ENCODE assay signal across 8 mouse cellular contexts in genomic region chr1:69685049-69685889, GRCm38 (mm10). TPM values are rescaled to one million over a fixed set of nuclear protein-coding genes. Genes with fewer than 3 reads are reported as not detected.
DNase-seq lines count a peak whose midpoint lies in the region; ATAC-seq lines count a peak whose summit lies in the region.

No protein-coding gene starts in this region.

- peak overlapping the region; percentile 88 for H3K4me2 ChIP-seq in liver, embryonic 16.5 days (ENCODE audit: low read depth, low read length)

- H3K27ac ChIP-seq in liver, embryonic 16.5 days (ENCODE audit: low read length), result no peak overlapping the region

- peak; percentile 25 for DNase-seq in adrenal gland, adult 2 months
- no peak for DNase-seq in adrenal gland, postnatal 25 days
- DNase-seq in thymus, postnatal 4 days, result peak; percentile 16
- no peak for DNase-seq in thymus, postnatal 14 days
- no peak for DNase-seq in right cerebral cortex, postnatal 25 days
- no peak for DNase-seq in c-Kit-positive CD71-positive TER-119-positive erythroid progenitor cells, embryonic 14.5 days (ENCODE audit: low spot score)
- DNase-seq in left cerebral cortex, postnatal 10 days (ENCODE audit: extremely low spot score in 1 of 2, low spot score in 2 of 2), result no peak

- H3K36me3 ChIP-seq in liver, embryonic 16.5 days (ENCODE audit: control insufficient read depth, insufficient read depth), result no peaks in the 10 kb centered on the region

- H3K9me3 ChIP-seq in liver, embryonic 16.5 days (replicated peaks; ENCODE audit: control insufficient read depth, low read length), result no peaks in the 10 kb centered on the region

- peaks cover 3% of the 10 kb centered on the region for H3K4me1 ChIP-seq in liver, embryonic 16.5 days (ENCODE audit: control insufficient read depth, low read depth, low read length)

- intact Hi-C loops in left cerebral cortex, postnatal 10 days (cut with DNase I), result loop anchor here (5.0 kb wide), 2 partner anchors 353 to 443 kb away; no protein-coding TSS in a partner anchor

- peak overlapping the region; percentile 55 for H3K4me3 ChIP-seq in liver, embryonic 16.5 days (ENCODE audit: low read depth, low read length)

- WGBS in liver, embryonic 16.5 days (ENCODE audit: insufficient replicate concordance), result under 1% methylated on average over 11 of the region's 11 CpGs

- peaks cover 5% of the 10 kb centered on the region for H3K27me3 ChIP-seq in liver, embryonic 16.5 days (ENCODE audit: control insufficient read depth, insufficient read depth, low read depth, low read length)

- ATAC-seq in liver, embryonic 16.5 days (ENCODE audit: low read depth), result no peak

- H3K9ac ChIP-seq in liver, embryonic 16.5 days (ENCODE audit: low read depth, low read length), result peak overlapping the region; percentile 37; the same call in 1 of the 2 replicates

RNA-seq across cellular contexts. Expression of gene Ikzf2, which starts 1.8 kb away (rescaled TPM):
- 1 to 10 TPM; 7.7 to 9.9 TPM for total RNA-seq in adrenal gland, adult 2 months (2021)
- 0.22 and 0.80 TPM in 2 replicates for polyA plus RNA-seq in adrenal gland, adult 2 months (2012; rRNA removed)
- 11.0 and 15.7 TPM in 2 replicates for total RNA-seq in adrenal gland, postnatal 25 days (2021)
- 0.39 and 0.41 TPM in 2 replicates for polyA plus RNA-seq in liver, embryonic 16.5 days (2015; fragmentation: Nextera tagmentation; extraction: Ambion mirVana)
- total RNA-seq in left cerebral cortex, postnatal 10 days (2021), result 1 to 10 TPM; 5.7 to 6.0 TPM

Comparison
In these comparisons a context has a peak if more than half of its experiments do, and no peak if none do; other contexts are left out.
1. DNase-seq: peak in adrenal gland, adult 2 months (single experiment) and thymus, postnatal 4 days (single experiment); none in adrenal gland, postnatal 25 days (single experiment), thymus, postnatal 14 days (single experiment), right cerebral cortex, postnatal 25 days (single experiment), c-Kit-positive CD71-positive TER-119-positive erythroid progenitor cells, embryonic 14.5 days (single experiment) and left cerebral cortex, postnatal 10 days (0 of 2).